Mouse (Mus musculus) liver, postnatal 0 days (tissue): ENCODE measurements around the gene Stard13. TPM values are rescaled to one million over a fixed set of nuclear protein-coding genes. Genes with fewer than 3 reads are reported as not detected.

Experiments used
- ATAC-seq: fragments of 200-750 bp; cut with Nextera tagmentation; 2 replicates; pipeline ENCODE4 v1.8.0; 2017; ENCODE audit warnings: mild to moderate bottlenecking, moderate library complexity
- DNase-seq: peaks from one replicate; pipeline ENCODE4 v3.0.0-alpha.2; 2016
- H3K27ac ChIP-seq: fragments of 300-500 bp; sonication (generic); 2 replicates; pipeline ENCODE4 v1.5.1; 2014; ENCODE audit warnings: antibody characterized with exemption, moderate library complexity, mild to moderate bottlenecking, low read depth
- H3K27me3 ChIP-seq: fragments of 300-500 bp; sonication (generic); 2 replicates; pipeline ENCODE4 v1.6.1; 2014; ENCODE audit warnings: low read length, control low read depth, mixed read lengths; ENCODE audit not compliant: insufficient read depth
- H3K36me3 ChIP-seq: fragments of 300-500 bp; sonication (generic); replicated peaks from 2 replicates; pipeline ENCODE4 v1.6.1; 2014; ENCODE audit warnings: mild to moderate bottlenecking, control low read depth, low read length, moderate library complexity, mixed read lengths; ENCODE audit not compliant: insufficient read depth
- H3K4me1 ChIP-seq: fragments of 300-500 bp; sonication (generic); 2 replicates; pipeline ENCODE4 v1.6.1; 2014; ENCODE audit warnings: antibody characterized with exemption, mild to moderate bottlenecking, control low read depth; ENCODE audit not compliant: insufficient read depth
- H3K4me2 ChIP-seq: fragments of 300-500 bp; sonication (generic); 2 replicates; pipeline ENCODE4 v1.6.1; 2014; ENCODE audit warnings: low read depth, mild to moderate bottlenecking, low read length, moderate library complexity, mixed read lengths
- H3K4me3 ChIP-seq: fragments of 300-500 bp; sonication (generic); 2 replicates; pipeline ENCODE4 v1.5.1; 2014; ENCODE audit warnings: low read depth, low read length
- H3K9ac ChIP-seq: fragments of 300-500 bp; sonication (generic); replicated peaks from 2 replicates; pipeline ENCODE4 v1.6.1; 2014; ENCODE audit warnings: mild to moderate bottlenecking, moderate library complexity
- H3K9me3 ChIP-seq: fragments of 300-500 bp; sonication (generic); 2 replicates; pipeline ENCODE4 v1.6.1; 2016; ENCODE audit warnings: mild to moderate bottlenecking, control low read depth, low read length, mixed read lengths
- CTCF ChIP-seq: sonication (generic); IDR thresholded peaks from 2 replicates; pipeline ENCODE4 v1.5.1; 2016; ENCODE audit warnings: antibody characterized with exemption, low read depth
- EP300 ChIP-seq: IDR thresholded peaks from 2 replicates; pipeline ENCODE4 v1.6.1; 2016; ENCODE audit warnings: antibody characterized with exemption, low read depth, mild to moderate bottlenecking
- WGBS: fragments of 180-500 bp; shearing (Covaris S2); extraction: QIAGEN DNeasy Blood & Tissue Kit; methylation state at CpG from one replicate; pipeline ENCODE4 v1.1.7; 2014; ENCODE audit not compliant: insufficient replicate concordance; 5-methylcytosine and 5-hydroxymethylcytosine counted together
- polyA plus RNA-seq: library from polyadenylated mRNA; unstranded; fragments of >200 nt; fragmentation: Nextera tagmentation; extraction: Ambion mirVana; gene quantifications from 2 replicates; pipeline ENCODE4 v1.2.1, GENCODE M21; 2015

Stard13 gene
- polyA plus RNA-seq, 1 experiment from 2014 or later, result 1.0 TPM

DNA sequence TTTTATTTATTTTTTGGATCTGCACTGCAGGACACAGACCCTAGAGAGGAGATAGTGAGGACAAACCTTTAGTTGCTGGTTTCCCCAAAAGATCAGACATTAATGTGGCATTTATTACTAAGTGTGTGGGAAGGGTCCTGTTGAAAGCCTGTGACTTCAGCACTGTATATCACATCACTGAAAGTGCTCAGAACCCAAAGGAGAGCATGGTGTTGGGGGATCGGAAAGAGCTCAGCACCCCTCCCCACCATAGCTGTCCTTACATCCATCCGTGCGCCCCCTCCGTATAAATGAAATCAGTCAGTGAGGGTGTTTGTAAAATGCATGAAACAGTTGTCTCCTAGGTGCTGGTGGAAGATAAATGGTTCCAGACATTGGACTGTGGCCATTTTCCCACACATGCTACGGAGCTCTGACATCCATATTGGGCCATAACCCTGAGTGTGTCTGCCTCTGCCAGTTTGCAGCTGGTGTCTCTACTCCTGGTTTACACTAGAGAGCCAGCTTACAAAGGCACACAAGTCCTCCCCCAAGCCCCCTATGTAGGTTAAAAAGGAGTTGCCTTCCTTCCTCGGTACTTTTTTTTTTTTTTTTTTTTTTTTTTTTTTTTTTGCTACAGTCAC lies 107.5 kb downstream of the Stard13 start:
- 68% methylated on average over 6 of the region's 6 CpGs for WGBS
- TF ChIP-seq EP300 (no peak), CTCF (no peak)
- no peak overlapping the region for H3K9ac ChIP-seq
- H3K27me3 ChIP-seq, result no peaks in the 10 kb centered on the region
- ATAC-seq, result no peak
- H3K4me1 ChIP-seq, result no peaks in the 10 kb centered on the region
- H3K36me3 ChIP-seq, result no peaks in the 10 kb centered on the region
- H3K4me2 ChIP-seq, result no peak overlapping the region
- no peak overlapping the region for H3K4me3 ChIP-seq
- no peaks in the 10 kb centered on the region for H3K9me3 ChIP-seq
- no peak for DNase-seq
- H3K27ac ChIP-seq, result no peak overlapping the region

DNA sequence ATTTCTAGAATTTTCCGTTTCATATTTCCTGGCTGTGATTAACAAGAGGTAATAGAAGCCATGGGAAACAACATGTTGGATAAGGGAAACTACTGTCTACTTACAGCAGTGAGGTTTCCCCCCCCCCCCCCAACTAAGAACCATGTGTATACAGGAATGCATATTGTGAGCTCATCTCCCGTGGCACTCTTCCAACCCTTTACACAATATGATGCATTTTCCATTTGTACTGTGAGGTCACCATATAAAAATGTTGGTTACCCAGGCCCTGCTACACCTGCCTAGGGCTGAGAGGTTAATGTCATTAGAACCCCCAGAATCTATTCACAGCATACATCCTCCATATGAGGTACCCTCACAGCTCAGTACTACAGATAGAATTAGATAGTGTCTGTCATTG lies 115.8 kb downstream of the Stard13 start:
- Histone ChIP-seq H3K9ac (no peak overlapping the region), H3K36me3 (no peaks in the 10 kb centered on the region), H3K9me3 (no peaks in the 10 kb centered on the region), H3K4me1 (no peaks in the 10 kb centered on the region), H3K27ac (no peak overlapping the region), H3K4me3 (no peak overlapping the region), H3K4me2 (no peak overlapping the region), H3K27me3 (no peaks in the 10 kb centered on the region)
- TF ChIP-seq EP300, result no peak
- TF ChIP-seq CTCF, result no peak
- DNase-seq, result no peak
- 0 out of 2 replicates have a peak, but pooled peaks have one; percentile 43 for ATAC-seq
- WGBS, result 67% methylated on average over 2 of the region's 2 CpGs

DNA sequence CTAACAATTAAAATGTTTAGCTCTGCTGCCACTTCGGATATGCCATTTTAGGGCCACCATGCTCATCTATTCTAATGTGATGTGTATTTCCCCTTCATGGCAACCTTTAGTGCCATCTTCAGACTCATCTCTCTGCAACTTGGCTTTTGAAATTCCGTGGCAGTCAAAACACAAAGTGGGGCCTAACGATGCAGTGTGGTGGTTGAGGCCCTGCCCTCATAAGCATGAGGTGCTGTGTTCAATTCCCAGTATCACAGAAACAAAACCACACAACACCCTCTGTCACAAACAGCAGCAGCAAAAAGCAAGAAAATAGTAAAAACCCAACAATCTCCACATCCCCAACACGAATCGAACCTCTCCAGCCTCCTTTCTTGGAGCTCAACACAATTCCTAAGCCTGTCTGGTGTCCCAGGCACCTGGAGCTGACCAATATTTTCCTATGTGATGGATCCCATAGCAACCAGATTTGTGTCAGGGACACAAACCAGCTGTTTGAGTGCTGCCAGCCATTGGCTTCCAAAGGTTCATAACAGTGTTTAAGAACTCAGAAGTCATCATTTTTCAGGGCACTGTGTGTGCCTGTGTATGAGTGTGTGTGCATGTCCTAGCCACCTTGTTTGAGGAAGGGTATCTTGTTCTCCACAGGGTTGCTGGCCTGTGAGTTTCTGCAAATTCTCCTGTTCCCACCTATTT lies 117.3 kb downstream of the Stard13 start:
- no peak overlapping the region for H3K27ac ChIP-seq
- H3K4me2 ChIP-seq, result no peak overlapping the region
- no peaks in the 10 kb centered on the region for H3K36me3 ChIP-seq
- H3K9me3 ChIP-seq, result no peaks in the 10 kb centered on the region
- no peaks in the 10 kb centered on the region for H3K27me3 ChIP-seq
- no peak overlapping the region for H3K9ac ChIP-seq
- 86% methylated on average over 5 of the region's 5 CpGs for WGBS
- DNase-seq (no peak), ATAC-seq (no peak)
- H3K4me1 ChIP-seq, result no peaks in the 10 kb centered on the region
- no peak for TF ChIP-seq EP300
- TF ChIP-seq CTCF, result no peak
- no peak overlapping the region for H3K4me3 ChIP-seq

DNA sequence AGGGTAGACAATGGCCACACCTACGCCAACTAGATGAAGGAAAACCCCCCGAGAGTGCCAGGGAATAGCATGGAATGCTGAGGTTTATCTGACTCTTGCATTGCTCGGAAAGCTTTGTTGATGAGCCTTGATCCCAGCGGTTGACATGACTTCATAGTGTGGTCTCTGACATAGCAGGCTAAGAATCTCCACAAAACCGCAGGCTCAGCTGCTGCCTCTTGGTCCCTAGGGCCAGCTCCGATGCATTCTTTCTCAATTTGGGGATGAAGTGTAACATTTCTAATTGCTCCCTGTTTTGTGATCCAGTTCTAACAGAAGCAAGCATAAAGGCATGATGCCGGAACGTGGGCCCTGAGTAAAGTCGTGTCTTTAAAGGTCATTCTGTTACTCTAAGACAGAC lies 120.9 kb downstream of the Stard13 start:
- TF ChIP-seq EP300 (no peak), CTCF (no peak)

DNA sequence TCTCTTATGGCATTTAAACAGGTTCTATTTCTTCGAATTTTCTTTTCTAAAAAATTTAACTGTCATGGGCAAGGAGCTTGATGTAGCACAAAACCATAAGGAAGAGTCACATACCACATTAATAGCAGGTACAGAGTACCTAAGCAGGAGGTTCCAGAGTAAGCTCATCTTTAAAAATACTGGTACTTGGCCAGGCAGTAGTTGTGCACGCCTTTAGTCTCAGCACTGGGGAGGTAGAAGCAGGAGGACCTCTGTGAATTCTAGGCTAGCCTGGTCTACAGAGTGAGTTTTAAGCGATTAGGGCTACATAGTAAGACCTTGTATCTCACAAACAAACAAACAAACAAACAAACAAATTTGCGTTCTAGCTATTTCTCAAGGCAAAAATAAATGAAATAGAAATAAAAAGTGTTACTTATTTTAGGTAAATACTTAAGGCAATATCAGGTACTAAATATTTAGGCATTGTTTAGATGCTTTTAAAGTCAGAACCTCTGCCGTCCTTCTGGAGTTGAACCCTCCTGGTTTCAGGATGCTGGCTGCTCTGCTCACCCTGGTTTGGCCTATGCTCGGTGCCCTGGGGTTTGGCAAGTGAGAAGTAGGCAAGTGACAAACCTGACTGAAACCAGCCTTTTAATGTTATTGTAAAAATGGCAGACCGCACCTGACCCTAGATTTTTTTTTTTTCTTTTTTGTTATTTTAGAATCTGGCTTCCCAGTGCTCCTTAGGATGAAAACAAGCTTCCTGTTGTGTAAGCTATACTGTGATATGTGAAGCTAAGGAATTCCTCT lies 122.4 kb downstream of the Stard13 start:
- no peaks in the 10 kb centered on the region for H3K36me3 ChIP-seq
- WGBS, result 77% methylated on average over 7 of the region's 7 CpGs
- TF ChIP-seq EP300 (no peak), CTCF (no peak)

More for the DNA sequence above, 120.9 kb downstream of the Stard13 start:
- H3K9ac ChIP-seq, result no peak overlapping the region
- WGBS, result 76% methylated on average over 9 of the region's 9 CpGs
- H3K9me3 ChIP-seq, result no peaks in the 10 kb centered on the region
- 0 out of 2 replicates have a peak, but pooled peaks cover 2% of the 10 kb centered on the region for H3K4me1 ChIP-seq
- ATAC-seq (no peak), DNase-seq (no peak)
- no peak overlapping the region for H3K4me3 ChIP-seq
- H3K36me3 ChIP-seq, result no peaks in the 10 kb centered on the region
- H3K27me3 ChIP-seq, result no peaks in the 10 kb centered on the region
- no peak overlapping the region for H3K4me2 ChIP-seq
- no peak overlapping the region for H3K27ac ChIP-seq

DNA sequence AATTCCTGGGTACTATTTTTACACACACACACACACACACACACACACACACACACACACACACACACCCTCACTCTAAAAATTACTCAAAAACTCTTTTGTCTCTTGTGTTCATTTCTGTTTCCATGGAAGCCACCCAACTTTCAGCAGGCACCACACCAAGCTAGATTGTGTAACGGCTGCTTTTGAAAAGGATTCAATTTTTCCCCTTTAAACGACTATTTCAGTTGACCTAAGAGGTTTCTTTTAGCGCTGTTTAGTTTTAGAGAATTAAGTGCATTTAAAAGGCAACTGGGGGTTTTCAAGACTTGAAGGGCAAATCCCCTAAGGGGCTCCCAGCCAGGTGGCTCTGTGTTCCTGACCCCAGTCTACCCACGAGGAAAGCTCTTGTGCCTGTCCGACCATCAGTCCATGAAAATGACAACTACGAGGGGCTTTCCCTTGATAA lies 123.2 kb downstream of the Stard13 start:
- Histone ChIP-seq H3K9me3 (no peaks in the 10 kb centered on the region), H3K4me3 (no peak overlapping the region), H3K4me1 (0 out of 2 replicates have a peak, but pooled peaks cover 2% of the 10 kb centered on the region), H3K36me3 (no peaks in the 10 kb centered on the region), H3K4me2 (no peak overlapping the region), H3K9ac (no peak overlapping the region), H3K27me3 (no peaks in the 10 kb centered on the region), H3K27ac (no peak overlapping the region)
- TF ChIP-seq EP300, result no peak
- TF ChIP-seq CTCF, result no peak
- no peak for DNase-seq
- WGBS, result 61% methylated on average over 6 of the region's 6 CpGs
- ATAC-seq, result no peak

More for the DNA sequence above, 122.4 kb downstream of the Stard13 start:
- no peak for ATAC-seq
- no peak for DNase-seq
- Histone ChIP-seq H3K9me3 (no peaks in the 10 kb centered on the region), H3K4me1 (0 out of 2 replicates have a peak, but pooled peaks cover 2% of the 10 kb centered on the region), H3K27ac (no peak overlapping the region), H3K4me2 (no peak overlapping the region), H3K4me3 (no peak overlapping the region), H3K27me3 (no peaks in the 10 kb centered on the region), H3K9ac (no peak overlapping the region)
